In the genomic region with DNA sequence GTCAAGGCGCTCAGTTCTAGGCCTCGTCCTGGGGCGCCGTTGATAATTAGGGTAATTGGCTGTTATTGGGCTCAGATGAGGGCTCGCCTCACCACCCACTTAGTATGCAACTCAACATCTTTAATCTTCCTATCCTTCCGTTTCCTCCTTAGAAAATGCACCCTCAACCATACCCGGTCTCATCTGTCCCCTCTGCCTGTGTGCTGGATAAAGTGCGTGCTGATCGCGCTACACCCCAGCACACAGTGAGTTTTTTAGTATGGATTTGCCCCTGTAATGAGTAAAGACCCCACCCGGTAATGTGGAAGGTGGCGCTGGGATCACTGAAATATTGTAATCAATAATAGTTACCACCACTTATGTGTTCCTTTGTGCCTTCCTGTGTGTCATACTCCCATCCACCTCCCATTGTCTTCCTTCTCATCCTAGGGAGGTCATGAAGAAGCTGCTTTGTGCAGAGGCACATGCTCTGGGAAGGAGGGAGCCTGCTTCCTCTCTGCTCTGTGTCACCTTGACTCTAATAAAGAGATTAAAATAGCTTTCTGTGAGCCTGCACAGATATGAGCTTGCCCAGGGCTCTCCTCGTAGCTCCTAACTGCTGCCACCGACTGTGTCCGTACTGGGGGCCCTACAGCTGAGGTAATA, we compare ENCODE assay signal across 8 mouse cellular contexts. TPM values are rescaled to one million over a fixed set of nuclear protein-coding genes. Genes with fewer than 3 reads are reported as not detected.
A peak's percentile ranks its signal among the peaks of the same experiment; 100 is the strongest.
DNase-seq lines count a peak whose midpoint lies in the region; ATAC-seq and TF ChIP-seq lines count a peak whose summit lies in the region.

No protein-coding gene starts in this region.

- H3K36me3 ChIP-seq in kidney, embryonic 15.5 days = 0 out of 2 replicates have a peak, but pooled peaks cover 4% of the 10 kb centered on the region
- H3K36me3 ChIP-seq in heart, embryonic 15.5 days = no peaks in the 10 kb centered on the region
- no peaks in the 10 kb centered on the region for H3K36me3 ChIP-seq in macrophage (ENCODE audit: inconsistent target)

- no peak for TF ChIP-seq POLR2A in bone marrow, adult 2 months (IDR thresholded peaks at IDR 0.05; ENCODE audit: borderline replicate concordance, control insufficient read depth, low read depth, low read length)

- peaks cover 30% of the 10 kb centered on the region for H3K79me2 ChIP-seq in macrophage (ENCODE audit: inconsistent target)

- peak; percentile 3; the same call in 1 of the 2 replicates for ATAC-seq in kidney, embryonic 15.5 days (replicated peaks; ENCODE audit: low FRiP score)
- ATAC-seq in heart, embryonic 15.5 days (replicated peaks; ENCODE audit: insufficient number of reproducible peaks, insufficient read depth, low FRiP score, low read depth) = no peak

- WGBS in kidney, embryonic 15.5 days = 9% methylated on average over 15 of the region's 15 CpGs
- 5% methylated on average over 15 of the region's 15 CpGs for WGBS in bone marrow, adult 2 months
- WGBS in heart, embryonic 15.5 days = 3% methylated on average over 15 of the region's 15 CpGs
- WGBS in macrophage (ENCODE audit: missing documents) = 1% methylated on average over 13 of the region's 15 CpGs

- peak overlapping the region; percentile 89; the same call in 1 of the 2 replicates for H3K27ac ChIP-seq in kidney, embryonic 15.5 days
- H3K27ac ChIP-seq in bone marrow, adult 2 months (ENCODE audit: control insufficient read depth, insufficient read depth, low read depth, low read length, poor library complexity) = peak overlapping the region; percentile 65
- H3K27ac ChIP-seq in heart, embryonic 15.5 days = peak overlapping the region; percentile 78
- peak overlapping the region; percentile 83 for H3K27ac ChIP-seq in macrophage

- H3K9me3 ChIP-seq in kidney, embryonic 15.5 days (replicated peaks) = no peaks in the 10 kb centered on the region
- no peaks in the 10 kb centered on the region for H3K9me3 ChIP-seq in heart, embryonic 15.5 days (replicated peaks)

- no peaks in the 10 kb centered on the region for H3K27me3 ChIP-seq in kidney, embryonic 15.5 days
- no peaks in the 10 kb centered on the region for H3K27me3 ChIP-seq in heart, embryonic 15.5 days

- TF ChIP-seq CTCF in bone marrow, adult 2 months (IDR thresholded peaks at IDR 0.05; ENCODE audit: control insufficient read depth, insufficient read depth, low read length) = no peak

- H3K4me1 ChIP-seq in kidney, embryonic 15.5 days = peaks cover 25% of the 10 kb centered on the region
- H3K4me1 ChIP-seq in bone marrow, adult 2 months (ENCODE audit: control insufficient read depth, insufficient read depth, low read length) = peaks cover 4% of the 10 kb centered on the region; the same call in 1 of the 2 replicates
- peaks cover 24% of the 10 kb centered on the region for H3K4me1 ChIP-seq in heart, embryonic 15.5 days (replicated peaks)

- peak overlapping the region; percentile 98 for H3K4me2 ChIP-seq in kidney, embryonic 15.5 days
- H3K4me2 ChIP-seq in heart, embryonic 15.5 days = peak overlapping the region; percentile 90

- H3K4me3 ChIP-seq in kidney, embryonic 15.5 days (replicated peaks) = peak overlapping the region; percentile 67
- peak overlapping the region; percentile 95 for H3K4me3 ChIP-seq in bone marrow, adult 2 months (replicated peaks; ENCODE audit: control insufficient read depth, low read depth, low read length)
- H3K4me3 ChIP-seq in heart, embryonic 15.5 days = peak overlapping the region; percentile 88
- H3K4me3 ChIP-seq in macrophage (ENCODE audit: inconsistent target) = peak overlapping the region; percentile 94

- peak overlapping the region; percentile 63 for H3K9ac ChIP-seq in kidney, embryonic 15.5 days
- H3K9ac ChIP-seq in heart, embryonic 15.5 days = peak overlapping the region; percentile 82

- no peak for DNase-seq in kidney, postnatal 25 days
- DNase-seq in right cerebral cortex, adult 18-20 months = no peak
- no peak for DNase-seq in urinary bladder, postnatal 25 days (ENCODE audit: low spot score)
- DNase-seq in layer of hippocampus, adult 18-20 months (ENCODE audit: low spot score in 2 of 2) = no peak

RNA-seq across cellular contexts. Expression of a gene that starts 0.9 kb away (rescaled TPM):
- 76.2 and 81.2 TPM in 2 replicates for polyA plus RNA-seq in kidney, embryonic 15.5 days (2015; fragmentation: Nextera tagmentation; extraction: Ambion mirVana)
- 12.4 and 12.7 TPM in 2 replicates for polyA plus RNA-seq in bone marrow, adult 2 months (2011; ENCODE audit: insufficient read depth, insufficient read length, low replicate concordance, missing spikeins)
- polyA plus RNA-seq in heart, embryonic 15.5 days (2015; fragmentation: Nextera tagmentation; extraction: Ambion mirVana) = 73.2 and 81.2 TPM in 2 replicates
- 10 to 100 TPM in 20 of 26 experiments, 1 to 10 TPM in 6; 5.9 to 34.6 (median 15.4) TPM for total RNA-seq in macrophage (2018; cell fraction: chromatin; rRNA removed)
- total RNA-seq in macrophage (2018; cell fraction: cytosol; rRNA removed) = 10 to 100 TPM; 29.1 to 58.6 (median 39.8) TPM
- total RNA-seq in macrophage (2018; cell fraction: nucleus; rRNA removed) = 10 to 100 TPM in 24 of 26 experiments, 1 to 10 TPM in 2; 7.2 to 33.6 (median 19.7) TPM
- polyA plus RNA-seq in macrophage (2018) = 9.4 to 41.1 TPM (median 33.5 TPM) in 3 replicates
- total RNA-seq in layer of hippocampus, adult 18-20 months (2021) = 10 to 100 TPM; 20.7 to 21.5 TPM

RNA-seq across cellular contexts. Expression of a gene that starts 0.9 kb away (rescaled TPM):
- polyA plus RNA-seq in kidney, embryonic 15.5 days (2015; fragmentation: Nextera tagmentation; extraction: Ambion mirVana) = 2.3 and 2.6 TPM in 2 replicates
- 4.4 and 8.0 TPM in 2 replicates for polyA plus RNA-seq in bone marrow, adult 2 months (2011; ENCODE audit: insufficient read depth, insufficient read length, low replicate concordance, missing spikeins)
- 1.5 and 1.7 TPM in 2 replicates for polyA plus RNA-seq in heart, embryonic 15.5 days (2015; fragmentation: Nextera tagmentation; extraction: Ambion mirVana)
- 1 to 10 TPM in 20 of 26 experiments, under 1 TPM in 6; 0.37 to 4.9 (median 1.8) TPM for total RNA-seq in macrophage (2018; cell fraction: chromatin; rRNA removed)
- 10 to 100 TPM in 3 of 26 experiments, 1 to 10 TPM in 23; 4.4 to 11.2 (median 8.1) TPM for total RNA-seq in macrophage (2018; cell fraction: cytosol; rRNA removed)
- total RNA-seq in macrophage (2018; cell fraction: nucleus; rRNA removed) = 1 to 10 TPM; 1.5 to 8.1 (median 4.1) TPM
- polyA plus RNA-seq in macrophage (2018) = 5.7 to 9.3 TPM (median 6.9 TPM) in 3 replicates
- 1 to 10 TPM; 6.1 to 6.3 TPM for total RNA-seq in layer of hippocampus, adult 18-20 months (2021)

RNA-seq across cellular contexts. Expression of a gene that starts 8.6 kb away (rescaled TPM):
- 0.10 and 0.15 TPM in 2 replicates for polyA plus RNA-seq in kidney, embryonic 15.5 days (2015; fragmentation: Nextera tagmentation; extraction: Ambion mirVana)
- not detected in 2 replicates for polyA plus RNA-seq in bone marrow, adult 2 months (2011; ENCODE audit: insufficient read depth, insufficient read length, low replicate concordance, missing spikeins)
- not detected in 2 replicates for polyA plus RNA-seq in heart, embryonic 15.5 days (2015; fragmentation: Nextera tagmentation; extraction: Ambion mirVana)
- under 1 TPM in 2 of 26 experiments, not detected in 24; 0.33 to 0.51 TPM for total RNA-seq in macrophage (2018; cell fraction: chromatin; rRNA removed)
- total RNA-seq in macrophage (2018; cell fraction: cytosol; rRNA removed) = not detected
- total RNA-seq in macrophage (2018; cell fraction: nucleus; rRNA removed) = under 1 TPM in 1 of 26 experiments, not detected in 25; 0.25 TPM
- not detected in 3 replicates for polyA plus RNA-seq in macrophage (2018)
- under 1 TPM; 0.56 to 0.57 TPM for total RNA-seq in layer of hippocampus, adult 18-20 months (2021)

RNA-seq across cellular contexts. Expression of a gene that starts 45.9 kb away (rescaled TPM):
- 3.0 TPM in 2 replicates for polyA plus RNA-seq in kidney, embryonic 15.5 days (2015; fragmentation: Nextera tagmentation; extraction: Ambion mirVana)
- polyA plus RNA-seq in bone marrow, adult 2 months (2011; ENCODE audit: insufficient read depth, insufficient read length, low replicate concordance, missing spikeins) = 4.2 and 10.3 TPM in 2 replicates
- polyA plus RNA-seq in heart, embryonic 15.5 days (2015; fragmentation: Nextera tagmentation; extraction: Ambion mirVana) = 0.91 and 1.1 TPM in 2 replicates
- not detected for total RNA-seq in macrophage (2018; cell fraction: chromatin; rRNA removed)
- total RNA-seq in macrophage (2018; cell fraction: cytosol; rRNA removed) = under 1 TPM in 3 of 26 experiments, not detected in 23; 0.04 to 0.09 (median 0.05) TPM
- not detected for total RNA-seq in macrophage (2018; cell fraction: nucleus; rRNA removed)
- 0.07 TPM in 1 of 3 replicates, not detected in the others for polyA plus RNA-seq in macrophage (2018)
- under 1 TPM; 0.38 to 0.59 TPM for total RNA-seq in layer of hippocampus, adult 18-20 months (2021)

RNA-seq across cellular contexts. Expression of a gene that starts 50.4 kb away (rescaled TPM):
- 6.6 and 9.4 TPM in 2 replicates for polyA plus RNA-seq in kidney, embryonic 15.5 days (2015; fragmentation: Nextera tagmentation; extraction: Ambion mirVana)
- polyA plus RNA-seq in bone marrow, adult 2 months (2011; ENCODE audit: insufficient read depth, insufficient read length, low replicate concordance, missing spikeins) = 10.1 and 14.6 TPM in 2 replicates
- 7.6 and 8.5 TPM in 2 replicates for polyA plus RNA-seq in heart, embryonic 15.5 days (2015; fragmentation: Nextera tagmentation; extraction: Ambion mirVana)
- 100 to 1,000 TPM in 1 of 26 experiments, 10 to 100 TPM in 25; 16.9 to 115 (median 32.8) TPM for total RNA-seq in macrophage (2018; cell fraction: chromatin; rRNA removed)
- total RNA-seq in macrophage (2018; cell fraction: cytosol; rRNA removed) = 10 to 100 TPM; 18.2 to 30.5 (median 24.7) TPM
- total RNA-seq in macrophage (2018; cell fraction: nucleus; rRNA removed) = 10 to 100 TPM; 14.8 to 64.0 (median 22.8) TPM
- polyA plus RNA-seq in macrophage (2018) = 13.7 to 20.2 TPM (median 14.9 TPM) in 3 replicates
- 10 to 100 TPM; 88.3 to 92.0 TPM for total RNA-seq in layer of hippocampus, adult 18-20 months (2021)
